Mouse (Mus musculus) cerebellum, adult 2 months (tissue): Measurements from ENCODE around the gene Cryzl2.

ENCODE experiments used
- CTCF ChIP-seq: fragments of 200-500 bp; IDR thresholded peaks from 2 replicates; pipeline ENCODE4 v1.5.1; 2011; ENCODE audit warnings: low read depth, mild to moderate bottlenecking, control low read depth, low read length, moderate library complexity, borderline replicate concordance; ENCODE audit not compliant: insufficient read depth
- POLR2A ChIP-seq: fragments of 200-500 bp; IDR thresholded peaks from 2 replicates; pipeline ENCODE4 v1.6.1; 2011; ENCODE audit warnings: low read length, control low read depth, borderline replicate concordance; ENCODE audit not compliant: insufficient read depth

GRCm38 (mm10) chr1:157411341-157411710 lies 47.1 kb upstream of the Cryzl2 start:
- TF ChIP-seq CTCF (no peak), POLR2A (no peak)
